Mouse (Mus musculus): ENCODE measurements around the gene Grifin. TPM values are rescaled to one million over a fixed set of nuclear protein-coding genes. Genes with fewer than 3 reads are reported as not detected.

Gene Grifin
- not detected in 2 replicates for polyA plus RNA-seq (2012; ENCODE audit: insufficient read depth, insufficient read length, missing spikeins)

GRCm38 (mm10) chr5:140564896-140565295 lies at the start of gene Grifin:
TSS of gene Grifin (minus strand) at chr5:140565071.
- Histone ChIP-seq H3K4me1 (ENCODE audit: control insufficient read depth, insufficient read depth, insufficient read length, low read length) (peaks cover 21% of the 10 kb centered on the region), H3K27ac (replicated peaks; ENCODE audit: low read depth, low read length) (no peak within 1 kb of the TSS), H3K4me3 (ENCODE audit: insufficient read depth, low read depth, low read length) (no peak within 1 kb of the TSS)

- Histone ChIP-seq H3K4me3 (ENCODE audit: insufficient read depth, low read depth, low read length) (no peak overlapping the region), H3K27ac (replicated peaks; ENCODE audit: low read depth, low read length) (no peak overlapping the region), H3K4me1 (ENCODE audit: control insufficient read depth, insufficient read depth, insufficient read length, low read length) (peaks cover 12% of the 10 kb centered on the region)
Measured at GRCm38 (mm10) chr5:140614141-140614540, 49.3 kb upstream of the Grifin start.

GRCm38 (mm10) chr5:140612191-140612590 lies 47.3 kb upstream of the Grifin start:
- no peak overlapping the region for H3K4me3 ChIP-seq (ENCODE audit: insufficient read depth, low read depth, low read length)
- peaks cover 12% of the 10 kb centered on the region for H3K4me1 ChIP-seq (ENCODE audit: control insufficient read depth, insufficient read depth, insufficient read length, low read length)
- H3K27ac ChIP-seq (replicated peaks; ENCODE audit: low read depth, low read length) = no peak overlapping the region

- Histone ChIP-seq H3K27ac (replicated peaks; ENCODE audit: low read depth, low read length) (no peak overlapping the region; the same call in 1 of the 2 replicates), H3K4me1 (ENCODE audit: control insufficient read depth, insufficient read depth, insufficient read length, low read length) (peaks cover 14% of the 10 kb centered on the region), H3K4me3 (ENCODE audit: insufficient read depth, low read depth, low read length) (peak overlapping the region; percentile 56; the same call in 1 of the 2 replicates)
Measured at GRCm38 (mm10) chr5:140611611-140612185, 46.8 kb upstream of the Grifin start.

- peaks cover 15% of the 10 kb centered on the region; the same call in 1 of the 2 replicates for H3K4me1 ChIP-seq (ENCODE audit: control insufficient read depth, insufficient read depth, insufficient read length, low read length)
- peak overlapping the region; percentile 90 for H3K27ac ChIP-seq (replicated peaks; ENCODE audit: low read depth, low read length)
- H3K4me3 ChIP-seq (ENCODE audit: insufficient read depth, low read depth, low read length) = peak overlapping the region; percentile 56
Measured at GRCm38 (mm10) chr5:140611021-140611583, 46.2 kb upstream of the Grifin start.

- peak overlapping the region; percentile 56 for H3K4me3 ChIP-seq (ENCODE audit: insufficient read depth, low read depth, low read length)
- peak overlapping the region; percentile 90 for H3K27ac ChIP-seq (replicated peaks; ENCODE audit: low read depth, low read length)
- peaks cover 15% of the 10 kb centered on the region; the same call in 1 of the 2 replicates for H3K4me1 ChIP-seq (ENCODE audit: control insufficient read depth, insufficient read depth, insufficient read length, low read length)
Measured at GRCm38 (mm10) chr5:140610273-140611011, 45.6 kb upstream of the Grifin start.

GRCm38 (mm10) chr5:140609511-140610272 lies 44.8 kb upstream of the Grifin start:
- peaks cover 15% of the 10 kb centered on the region; the same call in 1 of the 2 replicates for H3K4me1 ChIP-seq (ENCODE audit: control insufficient read depth, insufficient read depth, insufficient read length, low read length)
- peak overlapping the region; percentile 78 for H3K27ac ChIP-seq (replicated peaks; ENCODE audit: low read depth, low read length)
- peak overlapping the region; percentile 88 for H3K4me3 ChIP-seq (ENCODE audit: insufficient read depth, low read depth, low read length)

GRCm38 (mm10) chr5:140608634-140609015 lies 43.8 kb upstream of the Grifin start:
- Histone ChIP-seq H3K4me1 (ENCODE audit: control insufficient read depth, insufficient read depth, insufficient read length, low read length) (peaks cover 15% of the 10 kb centered on the region; the same call in 1 of the 2 replicates), H3K4me3 (ENCODE audit: insufficient read depth, low read depth, low read length) (peak overlapping the region; percentile 88), H3K27ac (replicated peaks; ENCODE audit: low read depth, low read length) (peak overlapping the region; percentile 78)

- peaks cover 15% of the 10 kb centered on the region; the same call in 1 of the 2 replicates for H3K4me1 ChIP-seq (ENCODE audit: control insufficient read depth, insufficient read depth, insufficient read length, low read length)
- peak overlapping the region; percentile 88 for H3K4me3 ChIP-seq (ENCODE audit: insufficient read depth, low read depth, low read length)
- H3K27ac ChIP-seq (replicated peaks; ENCODE audit: low read depth, low read length) = peak overlapping the region; percentile 78
Measured at GRCm38 (mm10) chr5:140607836-140608633, 43.2 kb upstream of the Grifin start.

GRCm38 (mm10) chr5:140607001-140607835 lies 42.3 kb upstream of the Grifin start, which contains the start of gene Lfng:
TSS of gene Lfng (plus strand) at chr5:140607320.
- Histone ChIP-seq H3K4me3 (ENCODE audit: insufficient read depth, low read depth, low read length) (peak within 1 kb of the TSS; percentile 88), H3K4me1 (ENCODE audit: control insufficient read depth, insufficient read depth, insufficient read length, low read length) (peaks cover 15% of the 10 kb centered on the region; the same call in 1 of the 2 replicates), H3K27ac (replicated peaks; ENCODE audit: low read depth, low read length) (peak within 1 kb of the TSS; percentile 78)

GRCm38 (mm10) chr5:140606386-140606785 lies 41.5 kb upstream of the Grifin start:
- Histone ChIP-seq H3K27ac (replicated peaks; ENCODE audit: low read depth, low read length) (no peak overlapping the region; the same call in 1 of the 2 replicates), H3K4me1 (ENCODE audit: control insufficient read depth, insufficient read depth, insufficient read length, low read length) (peaks cover 12% of the 10 kb centered on the region; the same call in 1 of the 2 replicates), H3K4me3 (ENCODE audit: insufficient read depth, low read depth, low read length) (peak overlapping the region; percentile 88)

GRCm38 (mm10) chr5:140605228-140605627 lies 40.4 kb upstream of the Grifin start:
- no peak overlapping the region for H3K4me3 ChIP-seq (ENCODE audit: insufficient read depth, low read depth, low read length)
- peaks cover 8% of the 10 kb centered on the region; the same call in 1 of the 2 replicates for H3K4me1 ChIP-seq (ENCODE audit: control insufficient read depth, insufficient read depth, insufficient read length, low read length)
- H3K27ac ChIP-seq (replicated peaks; ENCODE audit: low read depth, low read length) = no peak overlapping the region

GRCm38 (mm10) chr5:140604386-140604785 lies 39.5 kb upstream of the Grifin start:
- peaks cover 8% of the 10 kb centered on the region; the same call in 1 of the 2 replicates for H3K4me1 ChIP-seq (ENCODE audit: control insufficient read depth, insufficient read depth, insufficient read length, low read length)
- no peak overlapping the region for H3K27ac ChIP-seq (replicated peaks; ENCODE audit: low read depth, low read length)
- H3K4me3 ChIP-seq (ENCODE audit: insufficient read depth, low read depth, low read length) = no peak overlapping the region
